Mouse (Mus musculus): ENCODE data around the gene Vps26c. TPM values are rescaled to one million over a fixed set of nuclear protein-coding genes. Genes with fewer than 3 reads are reported as not detected.

Gene Vps26c
- polyA plus RNA-seq, 1 experiment from 2014 or later: 53.5 TPM

GRCm38 (mm10) chr16:94544540-94545105, 18.0 kb upstream of the Vps26c start:
- Histone ChIP-seq H3K36me3 (no peaks in the 10 kb centered on the region), H3K4me1 (no peaks in the 10 kb centered on the region), H3K9ac (no peak overlapping the region), H3K4me2 (no peak overlapping the region), H3K27me3 (no peaks in the 10 kb centered on the region), H3K4me3 (no peak overlapping the region), H3K9me3 (no peaks in the 10 kb centered on the region), H3K27ac (no peak overlapping the region)
- WGBS: 77% methylated on average over 11 of the region's 11 CpGs
- ATAC-seq (ENCODE audit: insufficient number of reproducible peaks, insufficient read depth, low FRiP score, low TSS enrichment, low read depth): no peak

GRCm38 (mm10) chr16:94542898-94543297, 16.3 kb upstream of the Vps26c start:
- 82% methylated on average over 8 of the region's 8 CpGs for WGBS
- no peaks in the 10 kb centered on the region for H3K9me3 ChIP-seq
- no peak overlapping the region for H3K9ac ChIP-seq
- no peak overlapping the region for H3K27ac ChIP-seq
- no peaks in the 10 kb centered on the region for H3K36me3 ChIP-seq
- no peak overlapping the region for H3K4me2 ChIP-seq
- no peaks in the 10 kb centered on the region for H3K27me3 ChIP-seq
- no peaks in the 10 kb centered on the region for H3K4me1 ChIP-seq
- no peak for ATAC-seq (ENCODE audit: insufficient number of reproducible peaks, insufficient read depth, low FRiP score, low TSS enrichment, low read depth)
- no peak overlapping the region for H3K4me3 ChIP-seq

GRCm38 (mm10) chr16:94540140-94540539, 13.5 kb upstream of the Vps26c start:
- no peak overlapping the region for H3K27ac ChIP-seq
- 96% methylated on average over 9 of the region's 9 CpGs for WGBS
- H3K4me2 ChIP-seq: no peak overlapping the region
- H3K4me3 ChIP-seq: no peak overlapping the region
- H3K36me3 ChIP-seq: no peaks in the 10 kb centered on the region
- no peaks in the 10 kb centered on the region for H3K4me1 ChIP-seq
- H3K9me3 ChIP-seq: no peaks in the 10 kb centered on the region
- no peak for ATAC-seq (ENCODE audit: insufficient number of reproducible peaks, insufficient read depth, low FRiP score, low TSS enrichment, low read depth)
- H3K27me3 ChIP-seq: no peaks in the 10 kb centered on the region
- no peak overlapping the region for H3K9ac ChIP-seq

- Histone ChIP-seq H3K4me2 (no peak overlapping the region), H3K27ac (no peak overlapping the region), H3K36me3 (no peaks in the 10 kb centered on the region), H3K9me3 (no peaks in the 10 kb centered on the region), H3K27me3 (no peaks in the 10 kb centered on the region), H3K4me3 (no peak overlapping the region), H3K4me1 (no peaks in the 10 kb centered on the region), H3K9ac (no peak overlapping the region)
- WGBS: 63% methylated on average over 9 of the region's 9 CpGs
- no peak for ATAC-seq (ENCODE audit: insufficient number of reproducible peaks, insufficient read depth, low FRiP score, low TSS enrichment, low read depth)
Observed at GRCm38 (mm10) chr16:94537159-94537527, 10.5 kb upstream of the Vps26c start.

- 56% methylated on average over 7 of the region's 7 CpGs for WGBS
- Histone ChIP-seq H3K4me3 (no peak overlapping the region), H3K9me3 (no peaks in the 10 kb centered on the region), H3K4me2 (no peak overlapping the region), H3K4me1 (no peaks in the 10 kb centered on the region), H3K27me3 (no peaks in the 10 kb centered on the region), H3K36me3 (no peaks in the 10 kb centered on the region), H3K9ac (no peak overlapping the region), H3K27ac (no peak overlapping the region)
- ATAC-seq (ENCODE audit: insufficient number of reproducible peaks, insufficient read depth, low FRiP score, low TSS enrichment, low read depth): no peak
Observed at GRCm38 (mm10) chr16:94536417-94537158, 10.0 kb upstream of the Vps26c start.

- no peak overlapping the region for H3K27ac ChIP-seq
- no peaks in the 10 kb centered on the region for H3K9me3 ChIP-seq
- WGBS: 88% methylated on average over 5 of the region's 5 CpGs
- no peaks in the 10 kb centered on the region for H3K4me1 ChIP-seq
- H3K27me3 ChIP-seq: no peaks in the 10 kb centered on the region
- H3K36me3 ChIP-seq: no peaks in the 10 kb centered on the region
- H3K9ac ChIP-seq: no peak overlapping the region
- H3K4me3 ChIP-seq: no peak overlapping the region
- H3K4me2 ChIP-seq: no peak overlapping the region
- ATAC-seq (ENCODE audit: insufficient number of reproducible peaks, insufficient read depth, low FRiP score, low TSS enrichment, low read depth): no peak
Observed at GRCm38 (mm10) chr16:94535716-94536115, 9.1 kb upstream of the Vps26c start.

GRCm38 (mm10) chr16:94533679-94534078, 7.0 kb upstream of the Vps26c start:
- no peak overlapping the region for H3K4me2 ChIP-seq
- H3K9ac ChIP-seq: no peak overlapping the region
- no peaks in the 10 kb centered on the region for H3K36me3 ChIP-seq
- no peaks in the 10 kb centered on the region for H3K9me3 ChIP-seq
- H3K4me1 ChIP-seq: no peaks in the 10 kb centered on the region
- no peak overlapping the region for H3K4me3 ChIP-seq
- no peak for ATAC-seq (ENCODE audit: insufficient number of reproducible peaks, insufficient read depth, low FRiP score, low TSS enrichment, low read depth)
- 73% methylated on average over 6 of the region's 6 CpGs for WGBS
- H3K27me3 ChIP-seq: no peaks in the 10 kb centered on the region
- H3K27ac ChIP-seq: no peak overlapping the region

GRCm38 (mm10) chr16:94531268-94531667, 4.6 kb upstream of the Vps26c start:
- peaks cover 9% of the 10 kb centered on the region for H3K4me1 ChIP-seq
- no peaks in the 10 kb centered on the region for H3K36me3 ChIP-seq
- H3K4me3 ChIP-seq: no peak overlapping the region
- no peaks in the 10 kb centered on the region for H3K27me3 ChIP-seq
- no peak for ATAC-seq (ENCODE audit: insufficient number of reproducible peaks, insufficient read depth, low FRiP score, low TSS enrichment, low read depth)
- no peak overlapping the region for H3K27ac ChIP-seq
- H3K9ac ChIP-seq: no peak overlapping the region
- no peaks in the 10 kb centered on the region for H3K9me3 ChIP-seq
- no peak overlapping the region for H3K4me2 ChIP-seq
- WGBS: 87% methylated on average over 4 of the region's 4 CpGs

- no peak for ATAC-seq (ENCODE audit: insufficient number of reproducible peaks, insufficient read depth, low FRiP score, low TSS enrichment, low read depth)
- H3K9ac ChIP-seq: peak overlapping the region; percentile 86
- no peaks in the 10 kb centered on the region for H3K9me3 ChIP-seq
- H3K36me3 ChIP-seq: no peaks in the 10 kb centered on the region
- H3K27ac ChIP-seq: peak overlapping the region; percentile 95
- H3K27me3 ChIP-seq: no peaks in the 10 kb centered on the region
- peaks cover 29% of the 10 kb centered on the region for H3K4me1 ChIP-seq
- 53% methylated on average over 3 of the region's 3 CpGs for WGBS
- H3K4me3 ChIP-seq: peak overlapping the region; percentile 82
- H3K4me2 ChIP-seq: peak overlapping the region; percentile 71
Observed at GRCm38 (mm10) chr16:94527546-94527945, 916 bp upstream of the Vps26c start.

GRCm38 (mm10) chr16:94527152-94527534, 513 bp upstream of the Vps26c start:
- Histone ChIP-seq H3K27me3 (no peaks in the 10 kb centered on the region), H3K4me1 (peaks cover 29% of the 10 kb centered on the region), H3K27ac (peak overlapping the region; percentile 95), H3K4me2 (peak overlapping the region; percentile 71), H3K9me3 (no peaks in the 10 kb centered on the region), H3K9ac (peak overlapping the region; percentile 86), H3K36me3 (no peaks in the 10 kb centered on the region), H3K4me3 (peak overlapping the region; percentile 82)
- ATAC-seq (ENCODE audit: insufficient number of reproducible peaks, insufficient read depth, low FRiP score, low TSS enrichment, low read depth): no peak
- WGBS: 4% methylated on average over 13 of the region's 13 CpGs

GRCm38 (mm10) chr16:94525955-94526343, 681 bp downstream of the Vps26c start:
- H3K4me1 ChIP-seq: peaks cover 31% of the 10 kb centered on the region
- H3K4me3 ChIP-seq: peak overlapping the region; percentile 82
- peak overlapping the region; percentile 86 for H3K9ac ChIP-seq
- H3K4me2 ChIP-seq: peak overlapping the region; percentile 71
- H3K27ac ChIP-seq: peak overlapping the region; percentile 95
- no peaks in the 10 kb centered on the region for H3K9me3 ChIP-seq
- WGBS: 0% methylated on average over 20 of the region's 24 CpGs
- peak; percentile 66 for ATAC-seq (ENCODE audit: insufficient number of reproducible peaks, insufficient read depth, low FRiP score, low TSS enrichment, low read depth)
- H3K27me3 ChIP-seq: no peaks in the 10 kb centered on the region
- no peaks in the 10 kb centered on the region for H3K36me3 ChIP-seq

GRCm38 (mm10) chr16:94524691-94525090, 1.9 kb downstream of the Vps26c start:
- Histone ChIP-seq H3K9me3 (no peaks in the 10 kb centered on the region), H3K9ac (no peak overlapping the region), H3K27ac (no peak overlapping the region), H3K27me3 (no peaks in the 10 kb centered on the region), H3K4me2 (peak overlapping the region; percentile 71), H3K4me3 (no peak overlapping the region), H3K36me3 (no peaks in the 10 kb centered on the region), H3K4me1 (peaks cover 33% of the 10 kb centered on the region)
- no peak for ATAC-seq (ENCODE audit: insufficient number of reproducible peaks, insufficient read depth, low FRiP score, low TSS enrichment, low read depth)
- 74% methylated on average over 9 of the region's 9 CpGs for WGBS

All from embryonic facial prominence, embryonic 13.5 days (tissue).